Mouse (Mus musculus): Measurements from ENCODE around the gene Zfp639. TPM values are rescaled to one million over a fixed set of nuclear protein-coding genes. Genes with fewer than 3 reads are reported as not detected.

The Zfp639 gene
- polyA plus RNA-seq, 1 experiment, result 15.3 TPM

GRCm38 (mm10) chr3:32508666-32509324 is 1.3 kb upstream of the Zfp639 start:
- Histone ChIP-seq H3K36me3 (ENCODE audit: control insufficient read depth, insufficient read depth) (peaks cover 8% of the 10 kb centered on the region), H3K79me2 (ENCODE audit: control insufficient read depth, insufficient read depth) (peaks cover 31% of the 10 kb centered on the region), H3ac (ENCODE audit: control insufficient read depth, insufficient read length, low read depth) (peak overlapping the region; percentile 34), H3K79me3 (ENCODE audit: low read depth) (peaks cover 26% of the 10 kb centered on the region), H3K27me3 (ENCODE audit: control insufficient read depth, insufficient read depth, insufficient read length) (no peaks in the 10 kb centered on the region), H3K4me3 (ENCODE audit: insufficient read depth, poor library complexity, severe bottlenecking) (no peak overlapping the region)
- TF ChIP-seq CTCF (IDR thresholded peaks at IDR 0.05; ENCODE audit: control insufficient read depth, insufficient read depth, insufficient read length) (peak; percentile 60), FOSL1 (IDR thresholded peaks at IDR 0.05; ENCODE audit: insufficient read depth, low read length, poor library complexity, severe bottlenecking) (no peak)

GRCm38 (mm10) chr3:32510375-32511190 is 524 bp downstream of the Zfp639 start:
- H3K4me3 ChIP-seq (ENCODE audit: insufficient read depth, poor library complexity, severe bottlenecking), result peak overlapping the region; percentile 63
- peaks cover 19% of the 10 kb centered on the region for H3K36me3 ChIP-seq (ENCODE audit: control insufficient read depth, insufficient read depth)
- H3K79me2 ChIP-seq (ENCODE audit: control insufficient read depth, insufficient read depth), result peaks cover 45% of the 10 kb centered on the region
- peak overlapping the region; percentile 72 for H3ac ChIP-seq (ENCODE audit: control insufficient read depth, insufficient read length, low read depth)
- H3K27me3 ChIP-seq (ENCODE audit: control insufficient read depth, insufficient read depth, insufficient read length), result no peaks in the 10 kb centered on the region
- peaks cover 32% of the 10 kb centered on the region for H3K79me3 ChIP-seq (ENCODE audit: low read depth)
- TF ChIP-seq USF1 (IDR thresholded peaks at IDR 0.05; ENCODE audit: low read depth) (peak; percentile 14), MAX (IDR thresholded peaks at IDR 0.05) (peak; percentile 14), CTCF (IDR thresholded peaks at IDR 0.05; ENCODE audit: control insufficient read depth, insufficient read depth, insufficient read length) (peak; percentile 88), CEBPB (IDR thresholded peaks at IDR 0.05; ENCODE audit: low read depth) (peak; percentile 17), MYOG (IDR thresholded peaks at IDR 0.05; ENCODE audit: control insufficient read depth, extremely low read depth, insufficient read length) (no peak), FOSL1 (IDR thresholded peaks at IDR 0.05; ENCODE audit: insufficient read depth, low read length, poor library complexity, severe bottlenecking) (no peak), MYOD1 (IDR thresholded peaks at IDR 0.05; ENCODE audit: control insufficient read depth, insufficient read length, low read depth) (no peak)

GRCm38 (mm10) chr3:32511191-32511550 is 1.1 kb downstream of the Zfp639 start:
- H3K36me3 ChIP-seq (ENCODE audit: control insufficient read depth, insufficient read depth), result peaks cover 24% of the 10 kb centered on the region
- peak overlapping the region; percentile 63 for H3K4me3 ChIP-seq (ENCODE audit: insufficient read depth, poor library complexity, severe bottlenecking)
- TF ChIP-seq CEBPB (IDR thresholded peaks at IDR 0.05; ENCODE audit: low read depth), result no peak
- TF ChIP-seq CTCF (IDR thresholded peaks at IDR 0.05; ENCODE audit: control insufficient read depth, insufficient read depth, insufficient read length), result no peak
- peaks cover 45% of the 10 kb centered on the region for H3K79me2 ChIP-seq (ENCODE audit: control insufficient read depth, insufficient read depth)
- no peaks in the 10 kb centered on the region for H3K27me3 ChIP-seq (ENCODE audit: control insufficient read depth, insufficient read depth, insufficient read length)
- peaks cover 32% of the 10 kb centered on the region for H3K79me3 ChIP-seq (ENCODE audit: low read depth)
- peak overlapping the region; percentile 72 for H3ac ChIP-seq (ENCODE audit: control insufficient read depth, insufficient read length, low read depth)

- peaks cover 45% of the 10 kb centered on the region for H3K79me2 ChIP-seq (ENCODE audit: control insufficient read depth, insufficient read depth)
- no peak overlapping the region for H3K4me3 ChIP-seq (ENCODE audit: insufficient read depth, poor library complexity, severe bottlenecking)
- H3K36me3 ChIP-seq (ENCODE audit: control insufficient read depth, insufficient read depth), result peaks cover 41% of the 10 kb centered on the region
- H3ac ChIP-seq (ENCODE audit: control insufficient read depth, insufficient read length, low read depth), result no peak overlapping the region
- TF ChIP-seq MYOG (IDR thresholded peaks at IDR 0.05; ENCODE audit: control insufficient read depth, extremely low read depth, insufficient read length), result no peak
- no peak for TF ChIP-seq MYOD1 (IDR thresholded peaks at IDR 0.05; ENCODE audit: control insufficient read depth, insufficient read length, low read depth)
- H3K79me3 ChIP-seq (ENCODE audit: low read depth), result peaks cover 32% of the 10 kb centered on the region
- H3K27me3 ChIP-seq (ENCODE audit: control insufficient read depth, insufficient read depth, insufficient read length), result no peaks in the 10 kb centered on the region
These were observed 2.7 kb downstream of the Zfp639 start for GRCm38 (mm10) chr3:32512686-32513284.

GRCm38 (mm10) chr3:32513528-32513927 is 3.5 kb downstream of the Zfp639 start:
- peaks cover 47% of the 10 kb centered on the region for H3K36me3 ChIP-seq (ENCODE audit: control insufficient read depth, insufficient read depth)
- H3K79me3 ChIP-seq (ENCODE audit: low read depth), result peaks cover 32% of the 10 kb centered on the region
- H3K4me3 ChIP-seq (ENCODE audit: insufficient read depth, poor library complexity, severe bottlenecking), result no peak overlapping the region
- no peak overlapping the region for H3ac ChIP-seq (ENCODE audit: control insufficient read depth, insufficient read length, low read depth)
- TF ChIP-seq FOSL1 (IDR thresholded peaks at IDR 0.05; ENCODE audit: insufficient read depth, low read length, poor library complexity, severe bottlenecking) (no peak), MYOG (IDR thresholded peaks at IDR 0.05; ENCODE audit: control insufficient read depth, extremely low read depth, insufficient read length) (no peak), MYOD1 (IDR thresholded peaks at IDR 0.05; ENCODE audit: control insufficient read depth, insufficient read length, low read depth) (no peak), MAX (IDR thresholded peaks at IDR 0.05) (no peak), CTCF (IDR thresholded peaks at IDR 0.05; ENCODE audit: control insufficient read depth, insufficient read depth, insufficient read length) (no peak), CEBPB (IDR thresholded peaks at IDR 0.05; ENCODE audit: low read depth) (no peak), USF1 (IDR thresholded peaks at IDR 0.05; ENCODE audit: low read depth) (no peak)
- peaks cover 45% of the 10 kb centered on the region for H3K79me2 ChIP-seq (ENCODE audit: control insufficient read depth, insufficient read depth)
- H3K27me3 ChIP-seq (ENCODE audit: control insufficient read depth, insufficient read depth, insufficient read length), result no peaks in the 10 kb centered on the region

- Histone ChIP-seq H3ac (ENCODE audit: control insufficient read depth, insufficient read length, low read depth) (no peak overlapping the region), H3K36me3 (ENCODE audit: control insufficient read depth, insufficient read depth) (peaks cover 15% of the 10 kb centered on the region), H3K79me2 (ENCODE audit: control insufficient read depth, insufficient read depth) (peaks cover 16% of the 10 kb centered on the region), H3K79me3 (ENCODE audit: low read depth) (peaks cover 3% of the 10 kb centered on the region), H3K4me3 (ENCODE audit: insufficient read depth, poor library complexity, severe bottlenecking) (no peak overlapping the region), H3K27me3 (ENCODE audit: control insufficient read depth, insufficient read depth, insufficient read length) (no peaks in the 10 kb centered on the region)
- TF ChIP-seq CEBPB (IDR thresholded peaks at IDR 0.05; ENCODE audit: low read depth), result no peak
- no peak for TF ChIP-seq FOSL1 (IDR thresholded peaks at IDR 0.05; ENCODE audit: insufficient read depth, low read length, poor library complexity, severe bottlenecking)
- no peak for TF ChIP-seq MYOG (IDR thresholded peaks at IDR 0.05; ENCODE audit: control insufficient read depth, extremely low read depth, insufficient read length)
- no peak for TF ChIP-seq MYOD1 (IDR thresholded peaks at IDR 0.05; ENCODE audit: control insufficient read depth, insufficient read length, low read depth)
- TF ChIP-seq CTCF (IDR thresholded peaks at IDR 0.05; ENCODE audit: control insufficient read depth, insufficient read depth, insufficient read length), result no peak
- TF ChIP-seq USF1 (IDR thresholded peaks at IDR 0.05; ENCODE audit: low read depth), result no peak
- no peak for TF ChIP-seq MAX (IDR thresholded peaks at IDR 0.05)
These were observed 17.1 kb downstream of the Zfp639 start for GRCm38 (mm10) chr3:32527181-32527580.

Measured in C2C12 (cell line).